Mouse (Mus musculus) gastrocnemius, postnatal 25 days (tissue): ENCODE results near the gene Ggta1. TPM values are rescaled to one million over a fixed set of nuclear protein-coding genes. Genes with fewer than 3 reads are reported as not detected.

ENCODE experiments used
- DNase-seq: peaks from one replicate; pipeline ENCODE4 v3.0.0; 2022
- total RNA-seq, 2 experiments: library from RNA; stranded (reverse); gene quantifications; 1 replicate in 1 of 2; 2 replicates in 1 of 2; pipeline ENCODE4 v1.2.3; 2021

Ggta1 gene
- total RNA-seq, 2 experiments from 2014 or later, result 8.7 to 10.2 TPM

- no peak for DNase-seq
These were observed 27.6 kb upstream of the Ggta1 start for GRCm38 (mm10) chr2:35490458-35491111.

DNA sequence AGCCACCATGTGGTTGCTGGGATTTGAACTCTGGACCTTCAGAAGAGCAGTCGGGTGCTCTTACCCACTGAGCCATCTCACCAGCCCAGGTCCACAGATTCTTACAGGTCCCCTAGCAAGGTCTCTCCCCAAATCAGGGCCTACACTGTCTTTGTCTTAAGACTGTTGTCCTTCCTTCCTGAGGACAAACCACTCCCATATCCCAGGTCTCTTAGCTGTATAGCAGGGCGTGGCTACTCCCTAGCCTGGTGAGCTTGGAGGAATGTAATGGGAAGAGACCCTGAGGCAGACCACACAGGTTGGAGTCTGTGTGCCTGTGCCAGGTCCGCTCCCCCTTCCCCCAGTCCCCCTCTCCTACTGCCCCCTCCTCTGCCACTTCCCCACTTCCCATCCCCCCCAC is 24.7 kb upstream of the Ggta1 start:
- DNase-seq, result no peak

DNA sequence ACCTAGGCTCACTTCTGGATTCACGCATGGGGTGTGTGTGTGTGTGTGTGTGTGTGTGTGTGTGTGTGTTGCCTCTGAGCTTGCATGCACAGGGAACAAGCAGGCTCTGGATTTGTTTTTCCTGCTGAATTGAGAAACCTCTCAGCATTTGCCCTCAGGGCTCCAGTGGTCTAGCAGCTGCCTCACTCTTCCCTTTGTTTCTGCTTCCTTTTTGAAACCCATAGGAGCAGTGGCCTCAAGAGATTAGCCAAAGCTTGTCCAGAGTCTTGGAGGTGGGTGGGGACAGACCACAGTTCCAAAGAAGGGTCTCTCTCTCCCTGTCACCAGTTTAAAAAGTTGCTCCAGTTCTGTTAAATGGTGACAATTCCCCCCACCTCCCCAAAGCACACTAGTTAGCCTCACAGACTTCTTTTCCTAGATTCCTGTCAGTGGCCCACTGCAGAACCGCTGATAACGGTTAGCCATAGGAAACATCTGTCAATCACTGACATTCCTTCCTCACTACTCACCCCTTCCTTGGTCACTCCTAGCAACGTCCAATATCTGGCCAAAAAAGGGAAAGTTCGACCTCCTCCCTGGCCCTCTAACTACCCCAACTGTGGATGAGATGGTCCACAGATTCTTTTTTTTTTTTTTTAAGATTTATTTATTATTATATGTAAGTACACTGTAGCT is 24.1 kb upstream of the Ggta1 start:
- no peak for DNase-seq

DNA sequence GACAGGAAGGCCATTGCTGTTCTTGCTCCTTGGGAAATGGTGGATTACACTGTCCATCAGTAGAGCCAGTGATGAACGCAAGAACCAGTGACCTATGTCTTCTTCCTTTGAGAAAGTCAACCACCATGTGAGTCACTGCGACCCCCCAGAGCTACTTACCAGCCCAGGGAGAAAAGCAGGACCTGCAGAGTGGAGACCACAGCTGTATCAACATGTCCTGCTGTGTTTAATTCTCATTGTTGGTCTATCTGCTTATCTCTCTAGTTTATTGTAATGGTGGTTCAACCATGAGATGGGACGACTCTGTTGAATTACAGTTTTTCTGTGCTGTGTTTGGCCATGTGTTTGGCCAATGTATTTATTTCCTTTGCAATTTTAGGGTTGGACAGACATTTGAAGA is 21.1 kb upstream of the Ggta1 start:
- no peak for DNase-seq

DNA sequence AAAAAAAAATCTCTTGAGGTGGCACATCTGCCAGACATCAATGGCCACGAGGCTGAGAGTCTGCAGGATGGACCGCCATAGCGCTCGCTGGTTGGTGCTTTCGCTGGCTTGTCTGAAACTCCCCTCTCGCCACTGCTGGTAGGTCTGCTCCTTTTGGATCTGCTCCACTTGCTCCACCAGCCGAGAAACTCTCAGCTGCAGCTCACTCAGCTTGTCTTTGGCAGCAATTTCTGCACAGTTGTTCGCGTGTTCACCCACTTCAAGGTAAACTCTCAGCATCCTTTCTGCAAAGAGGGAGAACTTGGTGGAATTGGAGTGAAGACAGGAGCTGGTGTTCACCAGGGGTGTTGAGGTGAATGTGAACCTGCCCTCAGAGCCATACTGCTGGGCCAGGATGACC is 20.4 kb upstream of the Ggta1 start:
- no peak for DNase-seq

GRCm38 (mm10) chr2:35481322-35481990 is 18.4 kb upstream of the Ggta1 start:
- no peak for DNase-seq

DNA sequence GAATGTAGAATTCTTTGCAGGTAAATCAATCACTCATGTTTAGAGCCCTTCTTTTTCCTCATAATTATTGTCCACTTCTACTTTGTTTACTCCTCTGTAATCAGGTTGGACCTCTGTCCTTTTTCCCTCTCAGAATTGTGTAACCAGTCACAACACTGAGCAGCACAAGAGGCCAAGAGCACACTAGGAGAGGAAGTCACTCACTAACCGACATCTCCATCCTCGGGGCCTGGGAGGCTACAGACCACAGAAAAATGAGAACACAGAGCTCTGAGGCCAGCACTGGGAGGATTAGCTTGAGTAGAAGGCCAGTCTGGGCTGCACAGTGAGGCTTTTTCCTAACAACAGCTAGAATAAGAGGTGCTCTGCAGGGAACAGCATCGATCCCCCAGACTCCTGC is 17.0 kb upstream of the Ggta1 start:
- no peak for DNase-seq

DNA sequence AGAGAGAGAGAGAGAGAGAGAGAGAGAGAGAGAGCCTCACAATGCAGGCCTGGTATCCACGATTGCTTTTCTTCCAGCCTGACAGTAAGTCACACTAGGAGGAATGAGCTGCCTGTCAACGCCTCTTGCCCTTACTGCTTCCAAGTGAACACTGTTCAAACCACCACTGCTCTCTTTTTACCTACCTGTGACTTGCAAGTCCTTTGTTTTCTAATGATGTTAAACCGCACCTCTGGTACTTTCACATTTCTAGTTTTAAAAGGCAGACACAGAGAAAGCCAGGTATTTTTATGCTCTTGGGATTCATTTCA is 15.7 kb upstream of the Ggta1 start:
- no peak for DNase-seq

DNA sequence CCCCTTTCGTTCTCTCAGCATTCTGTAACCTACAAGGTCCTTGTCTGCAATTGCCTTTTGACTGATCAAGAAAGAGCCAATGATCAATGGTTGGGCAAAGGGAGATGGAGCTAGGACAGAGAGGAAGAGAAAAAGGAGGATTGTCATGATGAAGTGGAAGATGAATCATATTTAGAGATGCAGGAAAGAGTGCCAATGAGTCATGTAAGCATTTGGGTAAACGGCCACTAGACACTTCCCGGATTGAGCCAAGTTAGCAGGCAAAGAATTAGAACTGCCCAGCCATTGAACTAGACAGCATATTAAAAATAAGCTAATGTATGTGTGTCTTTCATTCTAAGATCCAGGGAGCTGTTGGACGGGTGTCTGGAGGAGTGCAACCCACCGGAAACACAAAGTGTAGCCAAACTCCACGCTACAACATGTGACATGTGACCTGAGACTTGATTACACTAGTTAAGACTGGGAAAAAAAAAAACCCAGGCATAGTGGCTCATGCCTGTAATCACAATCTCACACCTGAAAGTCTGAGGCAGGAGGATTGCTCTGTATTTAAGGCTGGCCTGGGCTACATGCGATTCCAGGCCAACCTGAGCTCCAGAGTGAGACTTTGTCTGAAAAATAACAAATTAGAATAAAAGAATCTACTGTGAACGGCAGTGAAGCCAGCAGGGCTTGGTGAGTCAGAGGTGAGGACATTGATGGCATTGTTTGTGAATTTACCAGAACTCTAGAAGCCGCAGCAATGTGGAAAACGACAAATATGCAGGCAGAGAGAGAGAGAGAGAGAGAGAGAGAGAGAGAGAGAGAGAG is 15.2 kb upstream of the Ggta1 start:
- no peak for DNase-seq

DNA sequence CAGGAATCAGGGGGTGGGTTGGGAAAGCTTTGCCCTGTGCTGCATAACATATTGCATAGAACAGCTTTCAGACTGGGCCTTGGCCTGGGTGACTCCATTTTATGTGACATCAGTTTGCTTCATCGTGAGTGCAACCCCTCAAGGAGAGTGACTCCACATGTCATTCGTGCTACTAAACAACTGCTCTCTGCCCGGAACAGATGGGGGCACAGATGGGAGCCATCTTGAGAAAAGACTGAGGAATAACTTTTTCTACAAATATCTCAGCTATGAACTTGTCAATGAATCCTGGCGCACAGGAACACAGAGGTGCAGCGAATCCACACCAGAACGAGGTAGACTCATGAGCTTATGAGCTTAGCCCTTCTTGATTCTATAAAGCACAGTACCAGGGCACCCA is 14.3 kb upstream of the Ggta1 start:
- DNase-seq, result no peak

DNA sequence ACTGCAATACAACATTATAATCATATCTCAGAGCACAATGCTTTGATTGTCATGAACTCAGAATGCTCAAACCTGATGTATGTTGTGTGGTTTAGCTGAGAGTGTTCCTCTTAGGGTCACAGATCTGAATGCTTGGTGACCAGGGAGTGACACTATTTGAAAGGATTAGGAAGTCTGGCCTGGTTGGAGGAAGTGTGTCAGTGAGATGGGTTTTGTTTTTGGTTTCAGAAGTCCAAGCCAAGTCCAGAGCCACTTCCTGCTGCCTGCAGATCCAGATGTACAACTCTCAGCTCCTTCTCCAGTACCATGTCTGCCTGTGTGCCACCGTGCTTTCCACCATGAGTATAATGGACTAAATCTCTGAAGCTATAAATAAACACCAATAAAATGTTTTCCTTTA is 11.9 kb upstream of the Ggta1 start:
- DNase-seq, result no peak

DNA sequence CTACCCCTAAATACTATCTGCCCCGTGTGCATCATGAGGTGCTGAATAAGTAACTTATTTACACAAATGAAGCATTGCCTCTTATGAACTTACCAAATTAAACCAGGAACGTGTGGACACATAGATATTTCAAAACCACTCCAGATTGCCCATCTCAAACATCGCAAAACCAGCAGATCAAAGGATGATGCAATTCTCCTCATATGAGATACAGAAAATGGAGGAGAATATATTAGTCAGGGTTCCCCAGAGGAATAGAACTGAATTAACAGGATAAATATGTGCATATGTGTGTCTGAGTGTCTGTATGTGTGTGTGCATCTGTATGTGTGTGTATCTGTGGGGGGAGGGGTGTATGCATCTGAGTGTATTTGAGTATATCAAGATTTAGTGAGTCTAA is 6.2 kb upstream of the Ggta1 start:
- DNase-seq, result no peak

DNA sequence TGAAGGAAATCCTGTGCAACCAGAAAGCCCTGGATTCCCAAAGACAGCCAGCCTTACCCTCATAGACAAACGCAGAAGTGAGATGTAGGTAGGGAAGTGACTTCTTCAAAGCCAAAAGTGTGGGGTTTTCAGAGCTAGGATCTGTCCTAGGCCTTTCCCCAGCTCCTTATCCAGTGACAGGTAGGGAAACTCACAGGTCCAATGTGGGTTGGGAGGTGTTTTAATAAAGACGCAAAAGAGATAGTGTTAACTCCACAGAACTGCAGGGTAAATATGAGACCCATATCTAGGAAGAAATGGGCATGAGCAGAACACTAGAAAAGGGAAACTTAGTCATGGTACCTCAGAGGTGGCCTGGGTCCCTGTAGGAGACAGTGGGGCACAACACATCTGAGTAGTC is 5.2 kb upstream of the Ggta1 start:
- DNase-seq, result no peak

DNA sequence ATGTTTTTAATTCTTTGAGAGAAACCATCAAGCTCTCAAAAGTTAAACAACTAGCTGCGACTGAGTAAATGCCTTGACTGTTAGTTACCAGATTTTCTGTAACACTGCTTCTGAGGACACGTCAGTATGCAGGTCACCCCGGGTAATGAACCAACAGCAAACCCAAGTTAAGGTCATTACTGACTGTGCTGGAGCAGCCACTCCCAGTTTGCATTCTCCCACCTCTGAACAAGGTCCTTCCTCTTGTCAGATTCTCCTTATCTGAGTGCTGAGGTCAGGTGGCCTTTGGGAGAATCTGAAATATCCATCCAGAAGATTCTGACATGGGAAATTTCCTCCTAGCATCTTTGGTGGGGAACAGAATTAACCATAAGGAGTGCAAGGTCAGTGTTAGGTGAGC is 4.8 kb upstream of the Ggta1 start:
- DNase-seq, result no peak

GRCm38 (mm10) chr2:35465677-35466076 is 2.6 kb upstream of the Ggta1 start:
- DNase-seq, result no peak

GRCm38 (mm10) chr2:35464548-35464947 is 1.5 kb upstream of the Ggta1 start:
- DNase-seq, result no peak

DNA sequence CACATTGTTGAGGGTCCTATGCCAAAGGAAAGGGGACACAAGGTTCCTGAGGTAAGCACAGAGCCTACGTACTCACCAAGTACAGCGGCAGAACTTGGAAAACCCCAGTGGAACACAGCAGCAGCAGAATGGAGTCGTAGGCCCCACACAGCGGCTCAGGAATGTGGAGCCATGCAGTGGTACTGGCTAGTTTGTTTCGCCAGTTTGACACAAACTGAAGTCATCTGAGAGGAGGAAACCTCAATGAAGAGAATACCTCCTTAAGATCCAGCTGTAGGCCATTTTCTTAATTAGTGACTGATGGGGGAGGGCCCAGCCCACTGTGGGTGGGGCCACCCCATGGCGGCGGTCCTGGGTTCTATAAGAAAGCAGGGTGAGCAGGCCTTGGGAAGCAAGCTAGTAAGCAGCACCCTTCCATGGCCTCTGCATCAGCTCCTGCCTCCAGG is 1.1 kb upstream of the Ggta1 start:
- no peak for DNase-seq

GRCm38 (mm10) chr2:35463372-35464088 is 499 bp upstream of the Ggta1 start:
- DNase-seq, result peak; percentile 64

- no peak for DNase-seq
These were observed 852 bp downstream of the Ggta1 start for GRCm38 (mm10) chr2:35461971-35462787.

- DNase-seq, result no peak
These were observed 1.7 kb downstream of the Ggta1 start for GRCm38 (mm10) chr2:35461131-35461947.
